Mouse (Mus musculus) MEL (cell line): ENCODE measurements at regions not wholly inside any gene's neighbourhood (a gene's known extent, or its start where the extent isn't known, plus 50 kb on each side); places are given as distances from the start of the nearest gene placed in this dataset.

Experiments used
- MEF2A ChIP-seq: IDR thresholded peaks from 2 replicates; pipeline ENCODE4 v1.6.1; 2014; ENCODE audit warnings: low read depth, mild to moderate bottlenecking, inconsistent platforms, low read length, improper control_type of control experiment; ENCODE audit not compliant: poor library complexity, insufficient replicate concordance, severe bottlenecking; ENCODE audit errors: extremely low read depth
- POLR2A ChIP-seq, 2 experiments: IDR thresholded peaks; 2 replicates each; pipeline ENCODE4 v1.6.1; 2011 to 2012; ENCODE audit warnings: low read length in 2 of 2, mild to moderate bottlenecking in 2 of 2, control low read depth in 1 of 2, improper control_type of control experiment in 1 of 2, low read depth in 1 of 2, moderate library complexity in 1 of 2; ENCODE audit not compliant: control insufficient read depth in 1 of 2, insufficient read depth in 1 of 2, poor library complexity in 1 of 2
- RAD21 ChIP-seq: IDR thresholded peaks from 2 replicates; pipeline ENCODE4 v1.6.1; 2011; ENCODE audit warnings: mild to moderate bottlenecking, low read depth, low read length, improper control_type of control experiment
- RCOR1 ChIP-seq: IDR thresholded peaks from 2 replicates; pipeline ENCODE4 v1.6.1; 2012; ENCODE audit warnings: low read depth, mild to moderate bottlenecking, inconsistent platforms, low read length, improper control_type of control experiment

- TF ChIP-seq RCOR1: no peak
- TF ChIP-seq MEF2A: no peak
- no peak for TF ChIP-seq RAD21
- no peak for TF ChIP-seq POLR2A (IDR thresholded peaks at IDR 0.05; ENCODE audit: control insufficient read depth in 1 of 2, insufficient read depth in 1 of 2, low read depth in 1 of 2, low read length in 2 of 2, poor library complexity in 1 of 2)
These were observed 75.4 kb upstream of the Smad1 start for GRCm38 (mm10) chr8:79474679-79475078.
